Mouse (Mus musculus) hindbrain, postnatal 0 days (tissue): ENCODE measurements around the gene Mapk11. TPM values are rescaled to one million over a fixed set of nuclear protein-coding genes. Genes with fewer than 3 reads are reported as not detected.

Source experiments
- ATAC-seq: fragments of 200-750 bp; cut with Nextera tagmentation; 2 replicates; pipeline ENCODE4 v1.8.0; 2017; ENCODE audit warnings: mild to moderate bottlenecking, moderate TSS enrichment, moderate library complexity
- DNase-seq: peaks from one replicate; pipeline ENCODE4 v3.0.0-alpha.2; 2015; ENCODE audit warnings: low spot score
- H3K27ac ChIP-seq: fragments of 300-500 bp; sonication (generic); 2 replicates; pipeline ENCODE4 v1.5.1; 2014; ENCODE audit warnings: mild to moderate bottlenecking
- H3K27me3 ChIP-seq: fragments of 300-500 bp; sonication (generic); 2 replicates; pipeline ENCODE4 v1.6.1; 2014; ENCODE audit warnings: low read length, mixed read lengths; ENCODE audit not compliant: insufficient read depth
- H3K36me3 ChIP-seq: fragments of 300-500 bp; sonication (generic); 2 replicates; pipeline ENCODE4 v1.6.1; 2014; ENCODE audit warnings: low read length, mixed read lengths; ENCODE audit not compliant: insufficient read depth
- H3K4me1 ChIP-seq: fragments of 300-500 bp; sonication (generic); 2 replicates; pipeline ENCODE4 v1.6.1; 2014; ENCODE audit warnings: antibody characterized with exemption, low read length, mixed read lengths; ENCODE audit not compliant: insufficient read depth
- H3K4me2 ChIP-seq: fragments of 300-500 bp; sonication (generic); 2 replicates; pipeline ENCODE4 v1.6.1; 2014; ENCODE audit warnings: low read depth, mild to moderate bottlenecking, low read length, moderate library complexity, mixed read lengths
- H3K4me3 ChIP-seq: fragments of 300-500 bp; sonication (generic); 2 replicates; pipeline ENCODE4 v1.5.1; 2014; ENCODE audit warnings: low read length
- H3K9ac ChIP-seq: fragments of 300-500 bp; sonication (generic); replicated peaks from 2 replicates; pipeline ENCODE4 v1.6.1; 2014; ENCODE audit warnings: mild to moderate bottlenecking, low read length, moderate library complexity, mixed read lengths
- H3K9me3 ChIP-seq: fragments of 300-500 bp; sonication (generic); 2 replicates; pipeline ENCODE4 v1.6.1; 2016; ENCODE audit warnings: low read length, mixed read lengths
- CTCF ChIP-seq: IDR thresholded peaks from 2 replicates; pipeline ENCODE4 v1.5.1; 2016; ENCODE audit warnings: antibody characterized with exemption, control low read depth, low read depth
- WGBS: fragments of 180-500 bp; shearing (Covaris S2); extraction: QIAGEN DNeasy Blood & Tissue Kit; methylation state at CpG from one replicate; pipeline ENCODE4 v1.1.7; 2014; 5-methylcytosine and 5-hydroxymethylcytosine counted together
- polyA plus RNA-seq: library from polyadenylated mRNA; unstranded; fragments of >200 nt; fragmentation: Nextera tagmentation; extraction: Ambion mirVana; gene quantifications from 2 replicates; pipeline ENCODE4 v1.2.1, GENCODE M21; 2015
- total RNA-seq: library from RNA; depleted of rRNA; stranded (reverse); fragments of >200 nt; gene quantifications from 2 replicates; pipeline ENCODE4 v1.2.3, GENCODE M21; 2014

Mapk11 gene
- total and polyA plus RNA-seq, 2 experiments from 2014 or later, result 15.8 to 30.6 TPM

DNA sequence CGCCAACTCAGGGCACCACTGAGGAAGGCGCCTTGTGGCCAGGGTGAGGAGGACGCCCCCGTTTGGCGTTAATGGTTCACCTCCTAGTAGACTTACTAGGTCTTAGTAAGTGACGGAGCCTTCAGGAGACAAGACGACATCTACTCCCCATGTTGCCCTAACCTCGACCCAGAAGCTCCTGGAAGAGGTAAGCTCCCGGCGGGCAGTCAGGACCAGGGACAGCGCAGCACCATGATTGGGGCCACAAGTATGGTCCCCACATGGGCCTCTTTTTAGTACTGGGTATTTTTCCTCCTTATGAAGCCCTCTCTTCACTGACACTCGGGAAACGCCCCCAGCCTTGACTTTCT, 588 bp upstream of the Mapk11 start:
- Histone ChIP-seq H3K36me3 (peaks cover 12% of the 10 kb centered on the region; the same call in 1 of the 2 replicates), H3K27me3 (no peaks in the 10 kb centered on the region), H3K27ac (no peak overlapping the region), H3K9me3 (no peaks in the 10 kb centered on the region), H3K4me3 (peak overlapping the region; percentile 74), H3K4me2 (peak overlapping the region; percentile 81), H3K4me1 (peaks cover 20% of the 10 kb centered on the region), H3K9ac (peak overlapping the region; percentile 76; the same call in 1 of the 2 replicates)
- DNase-seq, result peak; percentile 28
- ATAC-seq, result no peak
- 3% methylated on average over 13 of the region's 13 CpGs for WGBS
- TF ChIP-seq CTCF, result peak; percentile 31; the same call in 1 of the 2 replicates

DNA sequence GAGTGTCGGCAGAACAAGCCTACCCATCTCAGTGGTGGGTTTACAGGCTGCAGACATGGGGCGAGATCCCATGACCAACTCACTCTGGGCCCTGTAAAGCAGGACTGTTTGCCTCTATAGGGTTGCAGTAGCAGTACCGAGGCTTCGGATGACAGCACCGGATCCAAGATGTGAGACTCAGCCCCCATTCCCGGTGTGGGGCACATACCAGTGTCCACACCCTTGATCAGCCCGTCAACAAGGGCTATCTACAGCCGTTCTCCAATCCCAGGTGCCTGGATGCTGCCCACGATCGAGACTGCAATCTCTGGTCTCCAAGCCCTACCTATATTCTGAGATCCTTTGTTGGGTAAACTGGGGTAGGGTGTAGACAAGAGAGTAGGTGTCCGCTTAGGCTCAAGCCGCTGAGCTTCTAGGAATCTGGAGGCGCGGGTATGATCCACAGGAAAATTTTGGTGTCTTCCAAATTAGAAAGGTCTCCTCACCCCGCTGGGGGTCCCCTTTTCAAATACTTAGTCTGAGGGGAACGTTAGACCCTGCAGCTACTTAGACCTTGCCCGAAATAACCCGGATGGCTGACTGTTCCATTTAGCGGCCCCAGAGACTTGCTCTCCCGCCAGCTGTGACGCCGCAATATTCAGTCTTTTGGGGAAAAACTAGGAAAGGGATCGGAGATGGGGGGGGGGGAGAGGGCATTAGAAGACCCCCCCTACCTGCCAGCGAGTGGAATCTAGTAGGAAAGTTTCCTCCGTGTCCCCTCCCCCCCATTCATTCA, 745 bp downstream of the Mapk11 start:
- no peak for DNase-seq
- H3K9ac ChIP-seq, result peak overlapping the region; percentile 76
- WGBS, result 4% methylated on average over 25 of the region's 25 CpGs
- H3K4me3 ChIP-seq, result peak overlapping the region; percentile 74
- H3K27me3 ChIP-seq, result no peaks in the 10 kb centered on the region
- no peak for TF ChIP-seq CTCF
- ATAC-seq, result 0 out of 2 replicates have a peak, but pooled peaks have one; percentile 11
- peaks cover 4% of the 10 kb centered on the region; the same call in 1 of the 2 replicates for H3K36me3 ChIP-seq
- peaks cover 20% of the 10 kb centered on the region for H3K4me1 ChIP-seq
- H3K9me3 ChIP-seq, result no peaks in the 10 kb centered on the region
- peak overlapping the region; percentile 81 for H3K4me2 ChIP-seq
- peak overlapping the region; percentile 72 for H3K27ac ChIP-seq

DNA sequence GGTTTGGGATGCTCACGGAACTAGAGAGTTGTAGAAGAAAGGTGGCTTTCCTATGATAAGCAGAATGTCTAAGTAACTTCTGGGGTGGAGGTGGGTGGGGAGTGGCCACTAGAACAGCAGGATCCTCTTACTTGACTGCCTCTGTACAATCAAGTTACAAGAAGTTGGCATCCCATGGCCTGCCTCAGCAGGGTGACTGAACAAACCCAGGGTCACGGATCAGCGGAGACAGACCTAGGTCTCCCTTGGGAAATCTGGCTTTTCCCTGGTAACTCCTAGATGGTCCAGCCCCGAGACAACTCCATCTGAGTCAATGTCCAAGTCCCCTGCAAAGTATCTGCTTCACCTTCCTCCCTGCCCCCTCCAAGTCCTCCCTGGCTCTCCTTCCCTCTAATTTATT, 1.5 kb downstream of the Mapk11 start:
- Histone ChIP-seq H3K4me1 (peaks cover 20% of the 10 kb centered on the region), H3K27ac (no peak overlapping the region), H3K36me3 (no peaks in the 10 kb centered on the region), H3K27me3 (no peaks in the 10 kb centered on the region), H3K9ac (no peak overlapping the region), H3K4me3 (peak overlapping the region; percentile 74), H3K4me2 (peak overlapping the region; percentile 81), H3K9me3 (no peaks in the 10 kb centered on the region)
- no peak for TF ChIP-seq CTCF
- ATAC-seq (no peak), DNase-seq (no peak)
- 39% methylated on average over 4 of the region's 4 CpGs for WGBS

DNA sequence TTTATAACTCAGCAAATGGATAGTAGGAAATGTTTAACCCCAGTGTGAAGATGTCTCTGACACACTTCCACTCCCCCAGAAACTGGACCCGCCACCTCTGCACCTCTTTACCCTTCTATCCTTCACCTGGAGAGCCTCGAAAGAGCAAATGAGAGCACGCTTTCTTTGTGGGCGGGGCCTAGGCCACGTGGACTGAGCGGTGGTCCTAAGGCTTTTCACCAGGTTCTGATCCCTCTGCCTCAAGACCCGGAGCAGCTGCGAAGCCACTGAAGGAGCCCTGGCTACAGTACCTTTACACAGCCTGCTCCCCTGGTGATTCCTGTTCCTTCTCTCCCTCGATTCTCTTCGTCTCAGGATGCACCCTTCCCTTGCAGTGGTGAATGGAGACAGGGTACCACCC, 2.0 kb downstream of the Mapk11 start:
- peak overlapping the region; percentile 81 for H3K4me2 ChIP-seq
- H3K36me3 ChIP-seq, result no peaks in the 10 kb centered on the region
- no peaks in the 10 kb centered on the region for H3K27me3 ChIP-seq
- no peaks in the 10 kb centered on the region for H3K9me3 ChIP-seq
- DNase-seq (no peak), ATAC-seq (no peak)
- H3K4me1 ChIP-seq, result peaks cover 20% of the 10 kb centered on the region
- WGBS, result 21% methylated on average over 10 of the region's 10 CpGs
- TF ChIP-seq CTCF, result no peak
- no peak overlapping the region for H3K27ac ChIP-seq
- H3K4me3 ChIP-seq, result peak overlapping the region; percentile 37
- peak overlapping the region; percentile 50; the same call in 1 of the 2 replicates for H3K9ac ChIP-seq

DNA sequence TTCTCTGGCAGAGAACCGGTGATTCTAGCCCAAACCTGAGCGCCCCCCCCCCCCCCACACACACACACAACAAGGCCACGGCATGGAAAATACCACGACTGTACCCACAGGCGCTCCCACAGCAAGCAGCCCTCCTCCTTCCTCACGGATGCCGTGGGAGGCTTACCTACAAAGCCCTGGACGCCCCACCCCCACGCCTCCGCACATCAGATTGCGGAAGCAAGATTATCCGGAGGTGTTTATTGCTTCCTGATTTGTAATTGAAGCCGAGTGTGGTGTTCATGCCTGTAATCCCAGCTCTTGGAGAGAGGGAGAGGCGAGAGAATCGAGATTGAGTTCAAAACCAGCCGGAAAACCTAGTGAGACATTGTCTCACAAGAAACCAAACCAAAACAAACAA, 2.4 kb downstream of the Mapk11 start:
- WGBS, result 6% methylated on average over 15 of the region's 16 CpGs
- Histone ChIP-seq H3K4me1 (peaks cover 20% of the 10 kb centered on the region), H3K4me2 (peak overlapping the region; percentile 81), H3K9ac (peak overlapping the region; percentile 50), H3K9me3 (no peaks in the 10 kb centered on the region), H3K4me3 (peak overlapping the region; percentile 37), H3K27ac (peak overlapping the region; percentile 60; the same call in 1 of the 2 replicates), H3K36me3 (no peaks in the 10 kb centered on the region), H3K27me3 (no peaks in the 10 kb centered on the region)
- peak; percentile 54 for DNase-seq
- no peak for ATAC-seq
- TF ChIP-seq CTCF, result no peak

DNA sequence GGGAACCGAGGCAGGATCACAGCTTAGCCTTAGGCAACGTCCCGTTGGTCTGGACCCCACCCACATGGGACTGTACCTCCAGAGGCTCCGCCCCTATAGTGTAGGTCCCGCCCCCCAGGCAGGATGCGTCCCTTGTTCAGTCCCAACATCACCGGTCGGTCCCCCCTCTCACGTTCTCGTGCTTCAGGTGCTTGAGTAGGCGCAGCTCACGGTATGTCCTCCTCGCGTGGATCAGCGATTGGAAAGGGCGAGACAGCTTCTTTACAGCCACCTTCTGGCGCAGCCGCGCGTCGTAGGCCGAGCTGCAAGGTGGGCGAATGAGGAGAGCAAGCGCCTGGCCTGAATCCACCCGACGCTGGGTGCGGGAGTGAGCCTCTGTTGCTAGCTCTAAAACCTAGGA, 2.9 kb downstream of the Mapk11 start:
- peak; percentile 42; the same call in 1 of the 2 replicates for ATAC-seq
- Histone ChIP-seq H3K9me3 (no peaks in the 10 kb centered on the region), H3K27ac (peak overlapping the region; percentile 60; the same call in 1 of the 2 replicates), H3K36me3 (no peaks in the 10 kb centered on the region), H3K4me3 (peak overlapping the region; percentile 37), H3K4me2 (peak overlapping the region; percentile 81), H3K4me1 (peaks cover 20% of the 10 kb centered on the region), H3K9ac (peak overlapping the region; percentile 50), H3K27me3 (no peaks in the 10 kb centered on the region)
- DNase-seq, result peak; percentile 63
- 0 out of 2 replicates have a peak, but pooled peaks have one; percentile 20 for TF ChIP-seq CTCF
- WGBS, result 4% methylated on average over 27 of the region's 27 CpGs

DNA sequence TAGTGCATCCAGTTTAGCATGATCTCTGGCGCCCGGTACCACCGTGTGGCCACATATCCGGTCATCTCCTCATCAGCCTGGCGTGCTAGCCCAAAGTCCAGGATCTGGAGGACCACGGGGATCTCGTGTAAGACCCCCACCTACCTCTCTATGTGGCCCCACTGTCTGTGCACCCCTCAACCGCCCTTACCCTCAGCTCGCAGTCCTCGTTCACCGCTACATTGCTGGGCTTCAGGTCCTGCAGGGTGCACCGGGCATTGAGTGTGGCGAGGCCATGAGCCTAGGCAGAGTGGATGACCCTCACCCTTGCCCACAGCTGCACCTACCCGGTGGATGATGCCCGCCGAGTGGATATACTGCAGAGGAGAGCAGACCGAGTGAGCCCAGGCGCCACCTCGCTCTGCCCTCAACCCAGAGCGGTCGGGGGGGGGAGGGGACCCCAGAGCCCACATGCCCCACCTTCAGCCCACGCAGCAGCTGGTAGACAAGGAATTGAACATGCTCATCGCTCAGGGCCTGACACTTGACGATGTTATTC, 3.5 kb downstream of the Mapk11 start:
- Histone ChIP-seq H3K36me3 (no peaks in the 10 kb centered on the region), H3K27me3 (no peaks in the 10 kb centered on the region), H3K4me3 (peak overlapping the region; percentile 37), H3K27ac (no peak overlapping the region), H3K9me3 (no peaks in the 10 kb centered on the region), H3K4me1 (peaks cover 20% of the 10 kb centered on the region), H3K4me2 (peak overlapping the region; percentile 81), H3K9ac (no peak overlapping the region)
- 81% methylated on average over 24 of the region's 24 CpGs for WGBS
- no peak for ATAC-seq
- no peak for DNase-seq
- TF ChIP-seq CTCF, result no peak
